Mouse (Mus musculus) heart, embryonic 11.5 days (tissue): ENCODE measurements at regions not wholly inside any gene's neighbourhood (a gene's known extent, or its start where the extent isn't known, plus 50 kb on each side); places are given as distances from the start of the nearest gene placed in this dataset.

Source experiments
- ATAC-seq: fragments of 200-750 bp; cut with Nextera tagmentation; replicated peaks from 2 replicates; pipeline ENCODE4 v1.8.0; 2017; ENCODE audit warnings: moderate library complexity; ENCODE audit not compliant: insufficient number of reproducible peaks, low FRiP score, low TSS enrichment
- H3K27ac ChIP-seq: fragments of 300-500 bp; sonication (generic); 2 replicates; pipeline ENCODE4 v1.5.1; 2014; ENCODE audit warnings: mild to moderate bottlenecking, low read depth, low read length
- H3K27me3 ChIP-seq: fragments of 300-500 bp; sonication (generic); 2 replicates; pipeline ENCODE4 v1.6.1; 2014; ENCODE audit warnings: mild to moderate bottlenecking, low read length, mixed read lengths; ENCODE audit not compliant: control insufficient read depth, insufficient read depth
- H3K36me3 ChIP-seq: fragments of 300-500 bp; sonication (generic); 2 replicates; pipeline ENCODE4 v1.6.1; 2014; ENCODE audit warnings: mild to moderate bottlenecking, low read length, moderate library complexity, mixed read lengths; ENCODE audit not compliant: control insufficient read depth, insufficient read depth
- H3K4me1 ChIP-seq: fragments of 300-500 bp; sonication (generic); 2 replicates; pipeline ENCODE4 v1.6.1; 2014; ENCODE audit warnings: low read length; ENCODE audit not compliant: control insufficient read depth, insufficient read depth
- H3K4me2 ChIP-seq: fragments of 300-500 bp; sonication (generic); 2 replicates; pipeline ENCODE4 v1.6.1; 2014; ENCODE audit warnings: mild to moderate bottlenecking, moderate library complexity
- H3K4me3 ChIP-seq: fragments of 300-500 bp; sonication (generic); 2 replicates; pipeline ENCODE4 v1.5.1; 2014; ENCODE audit warnings: low read depth, low read length
- H3K9ac ChIP-seq: fragments of 300-500 bp; sonication (generic); 2 replicates; pipeline ENCODE4 v1.6.1; 2014; ENCODE audit warnings: mild to moderate bottlenecking, low read depth, low read length, moderate library complexity
- H3K9me3 ChIP-seq: fragments of 300-500 bp; sonication (generic); replicated peaks from 2 replicates; pipeline ENCODE4 v1.6.1; 2016; ENCODE audit warnings: low read length; ENCODE audit not compliant: control insufficient read depth
- WGBS: fragments of 180-500 bp; shearing (Covaris S2); extraction: QIAGEN DNeasy Blood & Tissue Kit; methylation state at CpG from one replicate; pipeline ENCODE4 v1.1.7; 2014; ENCODE audit not compliant: insufficient replicate concordance; 5-methylcytosine and 5-hydroxymethylcytosine counted together

- peaks cover 10% of the 10 kb centered on the region; the same call in 1 of the 2 replicates for H3K4me1 ChIP-seq
- H3K36me3 ChIP-seq: no peaks in the 10 kb centered on the region
- H3K4me2 ChIP-seq: peak overlapping the region; percentile 6; the same call in 1 of the 2 replicates
- ATAC-seq: no peak
- no peak overlapping the region for H3K9ac ChIP-seq
- 55% methylated on average over 5 of the region's 5 CpGs for WGBS
- H3K27me3 ChIP-seq: no peaks in the 10 kb centered on the region
- no peak overlapping the region for H3K4me3 ChIP-seq
- H3K27ac ChIP-seq: 0 out of 2 replicates have a peak overlapping the region, but pooled peaks have one; percentile 22
- no peaks in the 10 kb centered on the region for H3K9me3 ChIP-seq
Measured at GRCm38 (mm10) chr14:25243698-25244097, 215.3 kb upstream of the Zmiz1 start.

GRCm38 (mm10) chr14:25244841-25245240 lies 214.1 kb upstream of the Zmiz1 start:
- H3K4me3 ChIP-seq: no peak overlapping the region
- H3K36me3 ChIP-seq: no peaks in the 10 kb centered on the region
- WGBS: 92% methylated on average over 6 of the region's 6 CpGs
- ATAC-seq: no peak
- peaks cover 10% of the 10 kb centered on the region; the same call in 1 of the 2 replicates for H3K4me1 ChIP-seq
- H3K27me3 ChIP-seq: no peaks in the 10 kb centered on the region
- H3K9ac ChIP-seq: no peak overlapping the region
- no peak overlapping the region for H3K4me2 ChIP-seq
- no peak overlapping the region for H3K27ac ChIP-seq
- no peaks in the 10 kb centered on the region for H3K9me3 ChIP-seq

- no peaks in the 10 kb centered on the region for H3K36me3 ChIP-seq
- H3K9ac ChIP-seq: no peak overlapping the region
- no peak overlapping the region for H3K4me2 ChIP-seq
- ATAC-seq: no peak
- peaks cover 10% of the 10 kb centered on the region; the same call in 1 of the 2 replicates for H3K4me1 ChIP-seq
- H3K4me3 ChIP-seq: no peak overlapping the region
- WGBS: 65% methylated on average over 4 of the region's 4 CpGs
- H3K9me3 ChIP-seq: no peaks in the 10 kb centered on the region
- no peak overlapping the region for H3K27ac ChIP-seq
- no peaks in the 10 kb centered on the region for H3K27me3 ChIP-seq
Measured at GRCm38 (mm10) chr14:25245691-25246090, 213.3 kb upstream of the Zmiz1 start.

GRCm38 (mm10) chr14:25248941-25249340 lies 210.0 kb upstream of the Zmiz1 start:
- Histone ChIP-seq H3K9me3 (no peaks in the 10 kb centered on the region), H3K36me3 (no peaks in the 10 kb centered on the region), H3K27me3 (no peaks in the 10 kb centered on the region), H3K4me2 (no peak overlapping the region), H3K27ac (no peak overlapping the region), H3K4me3 (no peak overlapping the region), H3K9ac (no peak overlapping the region), H3K4me1 (no peaks in the 10 kb centered on the region)
- no peak for ATAC-seq
- WGBS: 87% methylated on average over 3 of the region's 3 CpGs

- no peak for ATAC-seq
- Histone ChIP-seq H3K36me3 (no peaks in the 10 kb centered on the region), H3K4me1 (no peaks in the 10 kb centered on the region), H3K9me3 (no peaks in the 10 kb centered on the region), H3K9ac (no peak overlapping the region), H3K27ac (no peak overlapping the region), H3K4me3 (no peak overlapping the region), H3K27me3 (no peaks in the 10 kb centered on the region), H3K4me2 (no peak overlapping the region)
- 88% methylated on average over 15 of the region's 15 CpGs for whole genome bisulfite sequencing
Measured at GRCm38 (mm10) chr14:25253016-25253850, 205.8 kb upstream of the Zmiz1 start.

- WGBS: 83% methylated on average over 1 of the region's 1 CpGs
- Histone ChIP-seq H3K9ac (no peak overlapping the region), H3K27ac (no peak overlapping the region), H3K4me1 (peaks cover 6% of the 10 kb centered on the region; the same call in 1 of the 2 replicates), H3K36me3 (no peaks in the 10 kb centered on the region), H3K27me3 (peaks cover 3% of the 10 kb centered on the region; the same call in 1 of the 2 replicates), H3K4me3 (no peak overlapping the region), H3K9me3 (no peaks in the 10 kb centered on the region), H3K4me2 (no peak overlapping the region)
- no peak for ATAC-seq
Measured at GRCm38 (mm10) chr14:25263121-25263520, 195.9 kb upstream of the Zmiz1 start.

GRCm38 (mm10) chr14:25266846-25267245 lies 192.1 kb upstream of the Zmiz1 start:
- ATAC-seq: no peak
- no peak overlapping the region for H3K9ac ChIP-seq
- peaks cover 4% of the 10 kb centered on the region; the same call in 1 of the 2 replicates for H3K27me3 ChIP-seq
- no peak overlapping the region for H3K27ac ChIP-seq
- H3K4me3 ChIP-seq: no peak overlapping the region
- 55% methylated on average over 4 of the region's 4 CpGs for WGBS
- no peaks in the 10 kb centered on the region for H3K9me3 ChIP-seq
- no peaks in the 10 kb centered on the region for H3K36me3 ChIP-seq
- H3K4me1 ChIP-seq: peaks cover 6% of the 10 kb centered on the region; the same call in 1 of the 2 replicates
- H3K4me2 ChIP-seq: no peak overlapping the region

GRCm38 (mm10) chr14:25268090-25268631 lies 190.8 kb upstream of the Zmiz1 start:
- no peak for ATAC-seq
- Histone ChIP-seq H3K27ac (no peak overlapping the region), H3K36me3 (no peaks in the 10 kb centered on the region), H3K9ac (no peak overlapping the region), H3K27me3 (peaks cover 4% of the 10 kb centered on the region; the same call in 1 of the 2 replicates), H3K4me1 (peaks cover 6% of the 10 kb centered on the region; the same call in 1 of the 2 replicates), H3K4me2 (no peak overlapping the region), H3K4me3 (no peak overlapping the region), H3K9me3 (no peaks in the 10 kb centered on the region)
- WGBS: 85% methylated on average over 13 of the region's 13 CpGs
